Mouse (Mus musculus) left cerebral cortex, postnatal 14 days (tissue): ENCODE data around the gene Cdkal1. TPM values are rescaled to one million over a fixed set of nuclear protein-coding genes. Genes with fewer than 3 reads are reported as not detected.

Source experiments
- DNase-seq, 2 experiments: peaks; one replicate each; pipeline ENCODE4 v3.0.0; 2021 to 2022; ENCODE audit warnings: low spot score in 2 of 2, mixed read lengths in 1 of 2
- intact Hi-C: fragments of 180-260 bp; cut with DNase I; formaldehyde crosslinking; loops from one replicate; pipeline ENCODE4 v1.15.1; 2025
- total RNA-seq, 2 experiments: library from RNA; stranded (reverse); gene quantifications; 2 replicates each; pipeline ENCODE4 v1.2.3; 2021

Cdkal1 gene
- total RNA-seq, 2 experiments from 2014 or later, result 16.5 to 19.7 TPM

DNA sequence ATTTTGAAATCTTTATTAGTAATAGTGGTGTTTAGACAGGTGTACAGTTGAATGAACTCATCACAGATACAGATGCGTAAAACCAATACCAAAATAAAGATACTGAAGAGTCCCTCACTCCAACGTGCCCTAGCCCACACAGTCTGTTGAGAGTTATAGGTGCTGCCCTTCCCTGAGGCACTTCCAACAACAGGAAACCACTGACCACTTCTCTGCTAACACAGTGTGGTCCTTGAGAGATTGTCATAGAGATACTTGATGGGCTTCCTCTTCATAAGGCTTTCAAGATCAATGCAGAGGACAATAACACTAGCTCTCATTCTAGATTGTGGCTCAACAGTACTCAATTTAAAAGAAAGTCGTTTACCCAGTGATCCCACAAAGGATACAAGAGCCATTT lies 191.6 kb downstream of the Cdkal1 start:
- intact Hi-C loops, result no loop called here
- DNase-seq, result no peak

DNA sequence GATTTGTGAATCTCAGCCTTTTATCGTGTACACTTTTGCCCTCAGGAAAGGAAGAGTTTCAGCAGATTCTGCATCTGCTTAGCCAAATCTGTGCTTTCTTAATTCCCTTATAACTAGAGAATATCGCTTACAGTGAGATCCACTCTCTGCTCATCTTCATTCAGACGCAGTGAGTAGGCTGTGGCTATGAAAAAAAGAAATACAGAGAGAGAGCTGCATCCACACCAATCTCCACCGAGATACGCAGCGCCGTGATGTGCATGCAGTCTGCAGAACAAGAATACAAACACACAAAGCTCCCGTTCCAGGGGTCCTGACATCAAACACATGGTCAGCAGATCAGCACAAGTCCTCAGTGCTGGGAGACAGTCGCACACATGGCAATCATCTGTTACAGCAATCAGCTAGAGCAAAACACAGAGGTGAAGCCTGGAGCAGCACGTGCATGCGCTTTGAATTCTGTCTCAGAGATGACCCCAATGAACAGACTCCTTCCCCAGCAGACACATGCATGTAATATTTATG lies 199.6 kb downstream of the Cdkal1 start:
- intact Hi-C loops, result no loop called here
- DNase-seq, result peak in 1 of 2 experiments; percentile 10

DNA sequence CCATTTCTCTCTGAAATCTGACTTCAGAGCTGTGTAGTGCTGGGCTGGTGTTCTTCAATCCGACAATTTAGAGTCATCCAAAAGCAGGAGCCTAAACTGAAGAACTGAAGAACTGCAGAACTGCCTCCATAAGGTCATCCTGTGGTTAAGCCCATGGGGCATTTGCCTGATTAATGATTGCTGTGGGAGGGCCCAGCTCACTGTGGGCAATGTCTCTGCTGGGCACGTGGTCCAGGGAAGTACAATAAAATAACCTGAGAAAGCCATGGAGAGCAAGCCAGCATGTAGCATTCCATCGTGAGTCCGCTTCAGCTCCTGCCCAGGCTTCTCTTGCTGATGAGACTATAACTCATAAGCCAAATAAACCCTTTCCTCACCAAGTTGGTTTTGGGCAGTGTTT lies 202.1 kb downstream of the Cdkal1 start:
- no peak for DNase-seq
- intact Hi-C loops, result no loop called here

DNA sequence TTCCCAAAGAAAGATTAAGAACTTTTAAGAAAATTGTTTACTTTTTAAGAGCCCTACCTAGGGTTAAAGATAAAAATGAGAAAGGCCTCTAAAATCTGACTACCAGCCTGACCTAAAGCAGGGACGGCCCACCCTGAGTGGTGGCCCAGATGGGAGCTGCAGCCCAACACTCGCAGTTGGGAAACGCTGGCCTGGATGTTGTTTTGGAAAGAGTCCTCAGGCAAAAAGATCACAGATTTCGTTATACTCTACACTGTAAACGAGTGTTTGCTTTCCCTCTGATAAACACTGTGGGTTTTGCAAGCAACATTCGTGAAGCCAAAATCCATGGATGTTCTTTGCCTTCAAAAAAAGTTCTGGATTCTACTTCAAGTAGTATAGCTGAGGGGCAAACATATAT lies 202.7 kb downstream of the Cdkal1 start:
- intact Hi-C loops, result no loop called here
- DNase-seq, result no peak

DNA sequence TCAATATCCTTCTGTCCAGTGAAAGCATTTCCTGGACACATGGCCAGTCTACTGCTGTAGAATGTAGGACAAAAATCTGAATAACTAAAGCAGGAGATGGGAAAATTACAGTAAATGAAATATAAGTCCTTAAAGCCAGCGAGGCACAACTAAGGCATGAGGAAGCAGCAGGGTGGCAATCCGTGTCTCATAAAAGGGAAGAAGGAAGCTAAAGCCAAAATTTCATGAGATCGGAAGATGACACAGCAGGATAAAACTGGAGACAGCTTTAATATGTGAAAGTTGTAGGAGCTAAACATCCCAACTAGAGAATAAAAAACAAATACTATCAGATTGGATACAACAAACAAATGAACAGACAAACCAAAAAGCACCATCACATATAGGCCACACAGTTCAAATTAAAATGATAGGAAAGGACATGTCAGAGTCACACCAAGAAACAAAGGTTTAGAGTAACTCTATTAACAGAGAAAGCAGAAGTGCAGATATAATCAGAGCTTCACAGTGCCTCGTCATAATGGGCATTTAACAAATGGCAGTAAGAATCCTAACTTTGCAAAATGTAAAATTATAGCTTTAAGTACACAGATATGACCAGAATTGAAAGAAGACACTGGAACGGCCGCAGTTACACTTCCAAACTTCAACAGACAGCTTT lies 204.8 kb downstream of the Cdkal1 start:
- intact Hi-C loops, result no loop called here
- DNase-seq, result no peak

DNA sequence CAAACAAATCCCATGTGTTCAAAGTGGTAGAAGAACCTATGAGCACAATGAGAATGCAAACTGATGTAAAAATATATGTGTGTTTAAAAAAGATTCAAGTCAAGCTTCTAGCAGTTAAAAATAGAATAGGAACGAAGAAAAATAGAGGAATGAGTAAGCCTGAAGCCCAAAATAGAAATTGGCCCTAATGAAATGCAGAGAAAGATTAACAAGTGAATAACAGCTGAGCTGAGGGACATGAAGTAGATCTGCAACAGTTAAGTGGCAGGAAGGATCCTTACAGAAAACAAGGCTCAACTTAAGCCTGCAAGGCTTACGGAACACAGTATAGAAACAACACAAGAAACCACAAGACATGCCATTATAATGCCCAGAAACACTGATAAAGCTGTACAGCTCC lies 205.9 kb downstream of the Cdkal1 start:
- intact Hi-C loops, result no loop called here
- DNase-seq, result no peak

DNA sequence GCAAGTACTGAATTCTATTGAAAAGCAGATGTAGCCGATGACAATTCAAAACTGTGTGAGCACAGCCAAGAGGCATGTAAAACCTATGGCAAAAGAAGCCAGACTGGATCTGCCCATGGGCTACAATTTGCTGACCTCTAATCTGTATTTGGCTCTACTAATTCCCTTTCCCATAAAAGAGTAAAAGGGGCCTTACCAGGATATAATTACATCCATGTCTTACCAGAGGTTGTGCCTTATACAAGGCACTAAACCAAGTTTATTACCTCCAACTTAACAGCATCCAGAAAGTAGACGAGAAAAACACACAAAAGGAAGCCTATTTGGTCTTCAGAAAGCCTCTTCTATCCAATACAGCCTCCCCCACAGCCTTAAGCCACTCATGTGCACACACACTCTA lies 213.2 kb downstream of the Cdkal1 start:
- intact Hi-C loops, result no loop called here

DNA sequence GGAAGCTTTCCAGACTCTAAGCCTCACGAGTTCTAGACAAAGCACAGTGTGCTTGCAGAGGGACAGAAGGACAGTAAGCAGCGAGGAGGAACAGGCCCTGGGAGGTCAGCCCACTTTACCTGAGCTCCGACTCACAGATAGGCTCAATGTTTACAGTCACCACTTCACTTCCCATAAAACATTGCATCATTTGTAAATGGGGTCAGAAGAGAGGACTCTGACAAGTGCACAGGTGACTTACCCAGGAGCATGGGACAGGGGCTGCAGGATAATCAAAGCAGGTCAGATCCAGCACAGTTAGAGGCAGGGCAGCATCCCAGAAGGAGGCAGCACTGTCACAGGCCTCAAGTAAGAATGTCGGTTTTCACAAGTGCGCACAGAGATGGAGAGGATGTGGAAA lies 214.3 kb downstream of the Cdkal1 start:
- intact Hi-C loops, result no loop called here
- no peak for DNase-seq

More for the DNA sequence above, 213.2 kb downstream of the Cdkal1 start:
- no peak for DNase-seq

DNA sequence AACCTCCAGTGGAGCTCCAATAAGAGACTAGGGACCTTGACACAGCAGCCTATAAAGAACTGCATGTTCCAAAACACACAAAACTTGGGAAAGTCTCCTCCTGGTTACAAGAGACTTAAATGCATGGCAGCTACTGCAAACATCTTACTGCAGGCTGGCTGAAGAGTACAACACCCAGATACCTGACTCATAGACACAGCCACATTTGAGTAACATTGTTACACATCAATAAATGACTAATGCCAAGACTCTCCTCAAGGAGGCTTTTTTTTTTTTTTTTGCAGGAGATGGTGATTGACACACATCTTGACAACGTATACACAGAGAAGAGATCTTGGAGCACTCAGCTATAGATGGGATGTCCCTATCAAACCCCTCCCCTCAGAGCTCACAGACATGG lies 215.3 kb downstream of the Cdkal1 start:
- intact Hi-C loops, result no loop called here
- DNase-seq, result no peak

DNA sequence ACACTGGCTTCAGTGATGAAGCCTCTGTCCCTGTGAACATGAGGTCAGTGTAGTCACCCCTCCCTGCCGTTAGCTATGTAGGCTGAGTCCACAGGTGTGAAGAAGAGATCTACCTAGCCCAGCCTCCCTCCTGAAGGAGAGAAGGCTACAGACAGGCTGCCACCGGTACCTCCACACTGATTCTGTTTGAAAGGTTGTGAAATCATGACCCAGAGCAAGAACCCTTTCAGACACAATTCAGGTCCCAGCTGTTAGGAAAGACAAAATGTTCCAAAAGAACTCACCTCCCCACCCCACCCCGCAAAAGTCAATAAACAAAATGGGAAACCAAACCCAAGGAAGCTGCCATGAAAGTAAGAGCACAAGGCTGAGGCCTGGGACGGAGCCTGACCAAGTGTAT lies 217.2 kb downstream of the Cdkal1 start:
- no peak for DNase-seq
- intact Hi-C loops, result no loop called here

DNA sequence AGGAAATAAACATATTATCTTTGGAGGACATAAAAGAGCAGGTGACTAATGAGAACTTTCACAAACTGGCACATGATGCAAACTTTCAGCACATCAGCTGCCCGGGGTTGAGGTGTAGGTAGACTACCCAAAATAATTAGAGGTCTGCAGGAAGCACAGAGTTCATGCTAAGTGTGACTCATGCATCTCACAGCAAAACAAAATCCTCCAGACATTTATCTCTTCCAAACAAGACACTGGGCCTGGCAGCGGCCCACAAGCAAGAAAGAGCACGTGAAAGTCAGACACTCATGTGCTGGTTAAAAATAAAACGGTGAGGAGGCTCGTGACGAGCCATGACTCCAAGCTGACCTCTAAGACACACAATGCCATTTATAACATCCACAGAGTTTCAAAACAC lies 217.7 kb downstream of the Cdkal1 start:
- intact Hi-C loops, result no loop called here
- no peak for DNase-seq

DNA sequence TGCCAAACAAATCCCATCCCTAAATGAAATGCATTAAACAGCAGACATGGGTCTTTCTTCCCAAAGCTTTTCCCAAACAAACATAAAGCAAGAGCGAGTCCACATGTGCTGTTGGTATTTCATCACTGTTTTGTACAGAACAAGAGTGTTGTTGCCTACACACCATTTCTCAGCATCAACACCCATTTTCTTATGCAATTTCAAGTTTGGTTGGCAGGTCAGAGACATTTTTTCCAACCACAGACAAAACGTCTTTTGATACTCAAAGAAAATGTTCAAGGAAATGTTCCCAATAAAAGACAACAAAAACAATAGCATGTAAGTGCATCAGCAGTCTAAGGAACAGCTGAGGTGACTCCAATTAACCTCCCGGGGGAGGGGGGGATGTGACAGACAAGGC lies 219.9 kb downstream of the Cdkal1 start:
- DNase-seq, result no peak
- intact Hi-C loops, result no loop called here

DNA sequence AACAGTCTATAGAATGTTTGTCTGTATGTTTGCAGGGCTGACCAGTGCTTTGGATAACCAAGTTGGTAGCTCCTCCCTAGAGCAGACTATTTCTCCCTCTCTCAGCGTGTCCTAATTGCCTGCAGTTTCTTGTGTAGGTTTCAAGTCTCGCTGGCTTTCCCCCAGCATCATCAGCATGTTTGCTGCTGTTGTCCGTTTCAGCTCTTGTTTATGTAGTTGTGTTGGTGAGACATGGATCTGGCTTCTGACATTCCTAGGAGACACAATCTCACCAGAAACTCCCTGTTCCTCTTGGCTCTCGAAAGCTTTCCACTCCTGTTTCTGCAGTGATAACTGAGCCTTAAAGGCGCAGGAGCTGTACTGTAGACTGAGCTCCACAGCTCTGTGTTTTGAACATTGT lies 224.1 kb downstream of the Cdkal1 start:
- no peak for DNase-seq
- intact Hi-C loops, result no loop called here

DNA sequence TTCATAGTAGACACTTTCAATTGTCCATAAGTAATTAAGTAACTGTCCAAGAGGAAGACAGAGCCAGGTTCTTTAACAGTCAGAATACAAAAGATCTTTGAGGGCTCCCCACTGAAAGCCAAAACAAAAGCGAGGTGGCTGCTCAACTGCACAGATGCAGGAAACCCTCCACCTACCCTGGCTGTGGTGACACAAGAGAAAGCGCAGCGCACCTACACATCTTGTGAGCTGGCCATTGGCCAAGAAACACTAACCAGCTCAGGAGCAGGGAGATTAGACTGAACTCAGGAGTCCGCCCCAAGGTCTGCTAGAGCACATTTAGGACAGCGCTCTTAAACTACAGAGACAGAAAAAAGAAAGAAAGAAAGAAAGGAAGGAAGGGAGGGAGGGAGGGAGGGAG lies 226.9 kb downstream of the Cdkal1 start:
- intact Hi-C loops, result no loop called here
- no peak for DNase-seq

DNA sequence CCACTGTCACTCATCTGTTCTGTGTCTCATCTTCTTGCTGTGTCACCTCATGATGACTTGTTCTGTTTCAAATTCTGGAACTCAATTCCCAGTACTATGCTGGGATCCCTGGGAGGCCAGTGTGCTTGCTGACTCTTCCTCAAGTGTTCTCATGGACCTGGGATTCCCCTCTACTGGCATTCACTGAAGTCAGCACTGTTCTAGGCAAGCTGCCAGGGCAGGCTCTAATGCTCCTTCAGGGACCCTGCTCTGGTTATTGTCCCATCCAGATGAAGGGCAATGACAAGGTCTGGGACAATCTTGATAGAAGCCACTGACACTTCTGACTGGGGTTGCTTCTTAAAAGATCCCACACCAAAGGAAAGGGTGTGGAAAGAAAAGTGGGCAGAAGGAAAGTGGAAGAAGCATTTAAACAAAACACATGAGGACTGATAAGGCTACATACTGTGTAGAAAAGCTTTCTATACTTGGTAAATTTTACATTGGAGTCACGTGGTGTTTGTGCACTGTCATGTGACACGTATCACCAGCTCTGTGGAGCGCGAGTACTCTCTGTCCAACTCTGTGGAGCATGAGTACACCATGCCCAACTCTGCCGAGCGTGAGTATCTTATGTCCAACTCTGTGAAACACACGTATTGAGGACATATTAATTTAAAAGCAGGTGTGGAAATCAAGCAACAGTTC lies 227.9 kb downstream of the Cdkal1 start:
- intact Hi-C loops, result no loop called here
- no peak for DNase-seq

DNA sequence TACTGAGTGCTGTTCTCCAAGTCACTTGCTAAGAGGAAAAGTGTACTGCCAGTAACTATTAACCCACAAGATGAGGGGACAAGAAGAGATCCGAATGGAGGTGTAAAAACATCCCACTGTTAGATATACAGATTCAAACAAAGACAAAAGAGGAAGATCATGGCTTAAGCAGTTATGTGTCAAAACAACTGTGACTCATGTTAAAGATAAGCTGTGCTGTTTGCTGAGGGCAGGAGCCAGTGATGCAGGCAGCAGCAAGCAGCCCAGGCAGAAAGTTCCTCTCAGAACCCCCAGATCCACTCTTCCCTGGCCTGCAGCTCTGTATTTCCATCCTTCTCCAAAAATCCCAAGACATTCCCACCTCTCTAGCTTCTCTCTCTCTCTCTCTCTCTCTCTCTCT lies 230.5 kb downstream of the Cdkal1 start:
- DNase-seq, result no peak
- intact Hi-C loops, result no loop called here

DNA sequence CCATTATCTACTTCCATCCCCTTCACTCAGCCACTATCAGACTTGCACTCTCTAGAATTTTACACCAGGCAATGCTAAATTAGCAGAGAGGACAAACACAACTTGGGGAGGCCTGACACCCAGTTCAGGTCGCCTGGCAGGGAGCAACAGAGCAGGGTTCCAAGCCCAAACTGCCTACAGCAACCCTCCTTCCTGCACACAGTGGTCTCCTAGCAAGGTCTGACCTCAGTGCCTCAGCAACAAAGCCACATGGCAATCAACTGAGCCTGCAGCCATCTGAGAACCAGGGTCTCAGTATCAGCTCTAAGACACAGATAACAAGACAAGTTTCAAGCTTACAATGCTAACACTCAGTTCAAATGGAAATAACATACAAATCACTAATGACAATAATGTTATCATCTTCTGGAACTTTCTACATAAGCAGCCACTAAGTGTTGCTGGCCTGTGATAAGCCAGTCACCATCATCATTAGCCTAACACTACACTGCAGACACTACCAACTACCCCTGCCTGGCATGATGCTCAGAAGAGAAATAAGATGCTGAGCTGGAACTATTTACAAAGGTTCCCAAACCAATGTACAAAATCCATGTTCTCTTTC lies 231.7 kb downstream of the Cdkal1 start:
- intact Hi-C loops, result no loop called here
- no peak for DNase-seq

DNA sequence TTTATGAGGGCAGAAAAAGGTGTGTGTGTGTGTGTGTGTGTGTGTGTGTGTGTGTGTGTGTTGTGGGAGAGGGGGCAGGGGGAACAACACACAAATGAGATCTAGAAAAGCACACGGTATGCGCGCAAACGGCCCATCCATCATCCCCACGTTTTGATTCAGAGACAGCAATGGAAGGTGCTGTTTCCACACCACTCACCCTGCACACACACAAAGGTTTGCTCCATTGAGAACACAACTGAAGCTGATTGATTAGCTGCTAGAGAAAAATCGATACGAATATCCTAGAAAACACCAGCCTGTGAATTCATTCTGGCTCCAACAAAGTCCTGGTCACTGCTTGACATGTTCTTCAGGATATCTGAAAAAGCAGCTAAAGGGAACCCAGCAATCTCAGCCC lies 233.6 kb downstream of the Cdkal1 start:
- intact Hi-C loops, result no loop called here
- no peak for DNase-seq

DNA sequence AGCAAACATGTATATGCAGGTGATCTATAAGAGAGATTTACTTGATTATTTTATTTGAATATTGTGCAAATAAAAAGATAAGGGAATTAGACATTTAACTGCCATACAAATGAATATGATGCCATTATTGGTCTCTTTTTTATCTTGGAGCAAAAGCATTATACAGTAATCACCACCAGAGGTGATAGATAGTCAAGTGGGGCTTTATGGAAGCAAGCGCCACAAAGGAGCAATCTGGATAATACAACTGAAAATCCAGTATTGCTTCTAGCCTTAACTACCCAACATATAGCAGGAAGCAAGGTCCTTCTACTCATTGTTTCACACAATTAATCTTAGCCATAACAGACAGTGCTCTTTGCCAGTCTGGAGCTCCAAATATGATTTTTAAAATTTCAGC lies 234.1 kb downstream of the Cdkal1 start:
- intact Hi-C loops, result no loop called here

DNA sequence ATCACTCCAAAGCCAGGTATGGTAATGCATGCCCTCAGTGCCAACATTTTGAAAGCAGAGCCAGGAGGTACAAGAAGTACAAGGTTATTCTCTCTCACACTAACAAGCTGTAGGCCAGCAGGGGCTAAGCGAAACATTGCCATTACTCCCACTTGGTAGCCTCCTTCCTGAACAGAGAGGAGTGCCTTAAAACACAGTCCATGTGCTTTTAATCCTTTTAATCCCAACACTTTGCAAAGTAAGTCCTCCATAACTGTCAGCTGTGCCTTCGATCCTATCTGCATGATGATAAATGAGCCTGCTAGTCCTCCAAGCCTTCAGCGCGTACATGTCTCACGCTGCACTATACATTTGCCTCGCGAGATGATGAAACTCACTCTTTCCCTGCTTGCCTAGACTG lies 234.6 kb downstream of the Cdkal1 start:
- DNase-seq, result no peak
- intact Hi-C loops, result no loop called here

More for the DNA sequence above, 234.1 kb downstream of the Cdkal1 start:
- DNase-seq, result no peak

DNA sequence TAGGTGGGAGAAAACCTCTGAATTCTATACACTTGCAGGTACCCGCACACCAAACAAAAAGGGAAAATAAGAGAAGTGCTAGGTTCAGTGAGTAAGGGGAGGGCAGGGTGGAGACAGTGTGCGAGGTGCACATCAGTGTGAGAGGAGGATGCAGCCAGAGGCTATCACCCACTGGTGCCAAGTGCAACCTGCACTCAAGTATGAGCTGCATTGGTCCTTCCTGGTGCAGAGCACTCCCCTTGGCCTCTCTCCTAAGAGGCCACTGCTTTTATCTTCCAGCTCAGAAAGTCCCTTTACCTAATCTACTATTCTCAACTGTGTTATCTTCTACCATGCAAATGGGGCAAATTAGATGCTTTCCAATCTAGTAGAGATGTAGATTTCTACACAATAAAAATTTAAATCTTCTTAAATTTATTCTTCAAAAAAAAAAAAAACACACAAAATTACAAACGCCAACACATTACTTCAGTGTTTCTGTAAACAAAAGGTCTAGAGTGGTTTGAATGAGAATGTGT lies 238.8 kb downstream of the Cdkal1 start:
- intact Hi-C loops, result no loop called here
- DNase-seq, result no peak
